Mouse (Mus musculus): ENCODE data around the gene Hip1. TPM values are rescaled to one million over a fixed set of nuclear protein-coding genes. Genes with fewer than 3 reads are reported as not detected.
"Not testable (repeated sequence)": the region's sequence is repeated elsewhere in the genome, so short reads cannot be mapped to it uniquely, and the experiment has no call there.

Gene Hip1
- polyA plus RNA-seq, 1 experiment from 2014 or later: 49.0 TPM

DNA sequence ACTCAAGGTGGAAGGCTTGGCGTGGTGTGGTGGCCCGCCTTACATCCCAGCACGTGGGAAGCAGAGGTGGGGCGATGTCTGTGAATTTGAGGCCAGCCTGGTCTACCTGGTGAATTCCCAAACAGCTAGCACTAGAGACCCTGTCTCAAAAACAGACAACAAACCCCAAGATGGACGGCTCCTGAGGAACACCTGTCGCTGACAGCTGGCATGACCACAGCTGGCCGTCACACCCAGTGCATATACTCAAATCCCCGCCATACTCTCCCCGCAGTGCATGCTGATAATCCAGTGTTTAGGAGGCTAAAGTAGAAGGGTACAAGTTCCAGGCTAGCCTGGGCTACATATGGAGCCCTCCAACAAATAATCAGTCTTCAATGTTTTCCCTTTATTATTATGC lies 88.4 kb downstream of the Hip1 start:
- Histone ChIP-seq H3K36me3 (ENCODE audit: control insufficient read depth, insufficient read depth, low read length) (peaks cover 8% of the 10 kb centered on the region; the same call in 1 of the 2 replicates), H3K27ac (ENCODE audit: low read depth, low read length) (no peak overlapping the region), H3K9me3 (ENCODE audit: control insufficient read depth, low read length) (no peaks in the 10 kb centered on the region), H3K4me3 (ENCODE audit: low read depth, low read length) (no peak overlapping the region), H3K27me3 (ENCODE audit: control insufficient read depth, insufficient read depth, low read length) (no peaks in the 10 kb centered on the region), H3K4me2 (ENCODE audit: low read depth, low read length) (no peak overlapping the region), H3K9ac (replicated peaks; ENCODE audit: low read depth, low read length) (no peak overlapping the region), H3K4me1 (ENCODE audit: control insufficient read depth, insufficient read depth, low read length) (peaks cover 7% of the 10 kb centered on the region; the same call in 1 of the 2 replicates)
- no peak for ATAC-seq (ENCODE audit: low read depth)
- 96% methylated on average over 9 of the region's 9 CpGs for WGBS

DNA sequence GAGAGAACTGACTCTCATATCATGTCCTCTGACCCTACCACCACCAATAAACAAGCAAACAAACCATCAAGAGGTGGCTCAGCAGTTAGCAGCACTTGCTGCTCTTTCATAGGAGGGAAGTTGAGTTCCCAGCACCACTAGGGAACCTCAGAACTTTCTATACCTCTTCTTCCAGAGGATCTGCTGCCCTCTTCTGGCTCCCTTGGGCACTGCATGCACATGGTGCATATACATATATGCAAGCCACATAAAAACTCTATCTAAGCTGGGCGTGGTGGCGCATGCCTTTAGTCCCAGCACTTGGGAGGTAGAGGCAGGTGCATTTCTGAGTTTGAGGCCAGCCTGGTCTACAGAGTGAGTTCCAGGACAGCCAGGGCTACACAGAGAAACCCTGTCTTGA lies 90.7 kb downstream of the Hip1 start:
- Histone ChIP-seq H3K9ac (replicated peaks; ENCODE audit: low read depth, low read length) (no peak overlapping the region), H3K27me3 (ENCODE audit: control insufficient read depth, insufficient read depth, low read length) (no peaks in the 10 kb centered on the region), H3K4me1 (ENCODE audit: control insufficient read depth, insufficient read depth, low read length) (no peaks in the 10 kb centered on the region), H3K27ac (ENCODE audit: low read depth, low read length) (no peak overlapping the region), H3K4me2 (ENCODE audit: low read depth, low read length) (no peak overlapping the region), H3K36me3 (ENCODE audit: control insufficient read depth, insufficient read depth, low read length) (peaks cover 25% of the 10 kb centered on the region; the same call in 1 of the 2 replicates), H3K9me3 (ENCODE audit: control insufficient read depth, low read length) (no peaks in the 10 kb centered on the region), H3K4me3 (ENCODE audit: low read depth, low read length) (no peak overlapping the region)
- no peak for ATAC-seq (ENCODE audit: low read depth)
- WGBS: 100% methylated on average over 2 of the region's 2 CpGs

DNA sequence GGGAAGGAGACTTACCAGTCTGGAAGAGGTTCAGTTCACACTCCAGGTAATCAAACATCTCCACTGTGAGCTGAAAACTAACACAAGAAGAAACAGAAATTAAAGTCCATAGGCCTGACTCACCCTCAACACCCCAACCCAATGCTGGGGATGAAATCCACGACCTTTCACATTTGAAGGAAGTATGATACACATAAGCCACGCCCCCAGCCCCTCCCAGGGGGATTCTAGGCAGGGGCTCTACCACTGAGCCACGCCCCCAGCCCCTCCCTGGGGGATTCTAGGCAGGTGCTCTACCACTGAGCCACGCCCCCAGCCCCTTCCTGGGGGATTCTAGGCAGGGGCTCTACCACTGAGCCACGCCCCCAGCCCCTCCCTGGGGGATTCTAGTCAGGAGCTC lies 93.4 kb downstream of the Hip1 start:
- not testable (repeated sequence) for H3K27me3 ChIP-seq (ENCODE audit: control insufficient read depth, insufficient read depth, low read length); H3K9ac ChIP-seq (replicated peaks; ENCODE audit: low read depth, low read length); H3K4me2 ChIP-seq (ENCODE audit: low read depth, low read length); H3K9me3 ChIP-seq (ENCODE audit: control insufficient read depth, low read length); ATAC-seq (ENCODE audit: low read depth); H3K27ac ChIP-seq (ENCODE audit: low read depth, low read length); H3K4me3 ChIP-seq (ENCODE audit: low read depth, low read length); H3K4me1 ChIP-seq (ENCODE audit: control insufficient read depth, insufficient read depth, low read length)
- peaks cover 28% of the 10 kb centered on the region; the same call in 1 of the 2 replicates for H3K36me3 ChIP-seq (ENCODE audit: control insufficient read depth, insufficient read depth, low read length)
- WGBS: 88% methylated on average over 5 of the region's 5 CpGs

DNA sequence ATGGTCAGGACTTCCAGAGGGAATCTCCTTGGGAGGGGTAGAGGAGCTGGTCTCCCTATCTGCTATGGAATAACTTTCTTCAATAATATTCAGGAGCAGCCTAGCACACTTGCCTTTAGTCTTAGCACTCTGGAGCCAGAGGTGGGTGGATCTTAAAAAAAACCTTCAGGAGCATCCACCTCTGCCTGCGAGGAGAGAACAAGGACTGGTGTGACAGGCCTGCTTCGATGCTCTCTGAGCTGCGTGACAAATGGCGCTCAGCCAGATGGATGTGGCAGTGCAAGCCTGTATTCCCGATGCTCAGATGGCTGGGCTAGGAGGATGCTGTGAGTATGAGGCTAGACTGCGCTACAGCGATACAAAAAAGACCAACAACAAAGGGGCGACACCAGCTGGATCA lies 93.8 kb downstream of the Hip1 start:
- peaks cover 30% of the 10 kb centered on the region; the same call in 1 of the 2 replicates for H3K36me3 ChIP-seq (ENCODE audit: control insufficient read depth, insufficient read depth, low read length)
- H3K27me3 ChIP-seq (ENCODE audit: control insufficient read depth, insufficient read depth, low read length): no peaks in the 10 kb centered on the region
- no peak overlapping the region for H3K4me2 ChIP-seq (ENCODE audit: low read depth, low read length)
- H3K9ac ChIP-seq (replicated peaks; ENCODE audit: low read depth, low read length): no peak overlapping the region
- WGBS: 81% methylated on average over 8 of the region's 8 CpGs
- H3K9me3 ChIP-seq (ENCODE audit: control insufficient read depth, low read length): no peaks in the 10 kb centered on the region
- H3K27ac ChIP-seq (ENCODE audit: low read depth, low read length): no peak overlapping the region
- H3K4me1 ChIP-seq (ENCODE audit: control insufficient read depth, insufficient read depth, low read length): no peaks in the 10 kb centered on the region
- H3K4me3 ChIP-seq (ENCODE audit: low read depth, low read length): no peak overlapping the region
- no peak for ATAC-seq (ENCODE audit: low read depth)

DNA sequence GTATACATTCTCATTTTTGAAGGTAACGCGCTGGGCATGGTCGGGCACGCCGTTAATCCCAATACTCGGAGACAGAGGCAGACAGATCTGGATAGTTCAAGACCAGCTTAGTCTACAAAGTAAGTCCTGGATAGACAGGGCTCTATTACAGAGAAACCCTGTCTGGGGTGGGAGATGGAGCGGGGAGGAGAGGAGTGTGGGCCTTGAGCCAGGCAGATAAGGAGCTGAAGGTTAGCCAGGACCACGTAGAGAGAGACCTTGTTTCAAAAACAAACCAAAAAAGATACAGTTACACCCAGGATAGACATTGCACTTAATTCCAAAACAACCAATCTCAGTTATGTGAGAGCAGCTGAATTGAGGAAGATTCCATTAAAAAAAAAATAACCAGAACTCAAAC lies 99.2 kb downstream of the Hip1 start:
- Histone ChIP-seq H3K4me1 (ENCODE audit: control insufficient read depth, insufficient read depth, low read length) (no peaks in the 10 kb centered on the region), H3K27ac (ENCODE audit: low read depth, low read length) (no peak overlapping the region), H3K9ac (replicated peaks; ENCODE audit: low read depth, low read length) (no peak overlapping the region), H3K4me3 (ENCODE audit: low read depth, low read length) (no peak overlapping the region), H3K36me3 (ENCODE audit: control insufficient read depth, insufficient read depth, low read length) (peaks cover 28% of the 10 kb centered on the region; the same call in 1 of the 2 replicates), H3K27me3 (ENCODE audit: control insufficient read depth, insufficient read depth, low read length) (no peaks in the 10 kb centered on the region), H3K9me3 (ENCODE audit: control insufficient read depth, low read length) (no peaks in the 10 kb centered on the region), H3K4me2 (ENCODE audit: low read depth, low read length) (no peak overlapping the region)
- WGBS: 96% methylated on average over 8 of the region's 8 CpGs
- ATAC-seq (ENCODE audit: low read depth): no peak

DNA sequence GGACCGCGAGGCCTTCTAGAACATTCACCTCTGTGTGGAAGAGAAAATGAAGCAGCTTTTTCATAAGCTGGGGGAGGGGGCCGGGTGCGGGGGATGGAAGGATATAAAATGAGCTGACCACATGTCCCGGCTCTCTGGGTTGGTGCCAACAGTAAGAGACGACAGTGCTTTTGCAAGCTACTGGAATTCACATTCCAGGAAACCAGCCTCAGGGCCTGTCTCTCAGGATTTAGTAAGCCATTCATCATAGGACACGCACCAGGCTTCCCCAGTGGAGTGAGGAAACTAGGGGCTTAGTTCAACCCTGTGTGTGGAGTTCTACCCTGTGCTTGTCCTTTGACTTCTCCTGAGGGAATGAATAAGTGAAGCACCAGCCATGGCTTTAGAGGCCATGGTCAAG lies 102.5 kb downstream of the Hip1 start:
- H3K27ac ChIP-seq (ENCODE audit: low read depth, low read length): no peak overlapping the region
- H3K9ac ChIP-seq (replicated peaks; ENCODE audit: low read depth, low read length): no peak overlapping the region
- no peaks in the 10 kb centered on the region for H3K9me3 ChIP-seq (ENCODE audit: control insufficient read depth, low read length)
- ATAC-seq (ENCODE audit: low read depth): no peak
- H3K4me3 ChIP-seq (ENCODE audit: low read depth, low read length): no peak overlapping the region
- no peaks in the 10 kb centered on the region for H3K27me3 ChIP-seq (ENCODE audit: control insufficient read depth, insufficient read depth, low read length)
- WGBS: 80% methylated on average over 7 of the region's 7 CpGs
- H3K36me3 ChIP-seq (ENCODE audit: control insufficient read depth, insufficient read depth, low read length): peaks cover 12% of the 10 kb centered on the region; the same call in 1 of the 2 replicates
- no peak overlapping the region for H3K4me2 ChIP-seq (ENCODE audit: low read depth, low read length)
- no peaks in the 10 kb centered on the region for H3K4me1 ChIP-seq (ENCODE audit: control insufficient read depth, insufficient read depth, low read length)

DNA sequence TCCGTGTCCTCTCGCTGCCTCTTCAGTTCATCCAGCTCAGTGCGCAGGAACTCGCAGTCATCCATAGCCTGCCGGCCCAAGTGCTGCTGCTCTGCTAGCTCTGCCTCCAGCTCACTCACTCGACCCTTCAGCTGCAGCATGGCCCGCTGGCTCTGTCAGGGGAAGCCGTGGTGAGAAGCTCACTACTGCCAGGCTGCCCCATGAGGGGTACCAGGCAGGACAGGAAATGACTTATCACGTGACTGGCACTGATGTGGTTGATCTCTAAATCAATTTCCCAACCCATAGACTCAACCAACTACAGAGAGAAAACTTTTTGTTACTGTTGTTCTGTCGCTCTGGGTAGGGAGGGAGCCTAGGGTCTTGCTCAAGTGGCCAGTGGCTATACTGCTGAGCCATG lies 109.9 kb downstream of the Hip1 start:
- H3K4me2 ChIP-seq (ENCODE audit: low read depth, low read length): no peak overlapping the region
- no peak overlapping the region for H3K4me3 ChIP-seq (ENCODE audit: low read depth, low read length)
- H3K4me1 ChIP-seq (ENCODE audit: control insufficient read depth, insufficient read depth, low read length): no peaks in the 10 kb centered on the region
- no peaks in the 10 kb centered on the region for H3K9me3 ChIP-seq (ENCODE audit: control insufficient read depth, low read length)
- 96% methylated on average over 10 of the region's 10 CpGs for WGBS
- ATAC-seq (ENCODE audit: low read depth): no peak
- peaks cover 20% of the 10 kb centered on the region for H3K36me3 ChIP-seq (ENCODE audit: control insufficient read depth, insufficient read depth, low read length)
- H3K27me3 ChIP-seq (ENCODE audit: control insufficient read depth, insufficient read depth, low read length): no peaks in the 10 kb centered on the region
- no peak overlapping the region for H3K9ac ChIP-seq (replicated peaks; ENCODE audit: low read depth, low read length)
- H3K27ac ChIP-seq (ENCODE audit: low read depth, low read length): no peak overlapping the region

DNA sequence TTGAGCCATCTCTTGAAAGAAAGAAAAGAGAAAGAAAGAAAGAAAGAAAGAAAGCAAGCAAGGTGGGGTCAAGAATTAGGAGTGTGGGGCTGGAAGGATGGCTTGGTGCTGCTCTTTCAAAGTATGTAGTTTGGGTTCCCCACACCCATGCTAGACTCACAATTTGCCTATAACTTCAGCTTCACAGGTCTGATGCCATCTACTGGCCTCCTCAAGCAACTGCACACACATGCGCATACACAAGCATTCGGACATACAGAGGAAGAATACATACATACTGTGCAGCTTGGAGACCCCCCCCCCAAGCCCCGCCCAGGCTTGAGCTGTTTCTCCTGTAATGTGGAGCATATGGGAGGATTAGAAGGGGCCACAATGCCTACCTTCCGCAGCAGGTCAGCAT lies 111.1 kb downstream of the Hip1 start:
- no peak overlapping the region for H3K4me3 ChIP-seq (ENCODE audit: low read depth, low read length)
- no peaks in the 10 kb centered on the region for H3K27me3 ChIP-seq (ENCODE audit: control insufficient read depth, insufficient read depth, low read length)
- no peak overlapping the region for H3K27ac ChIP-seq (ENCODE audit: low read depth, low read length)
- no peaks in the 10 kb centered on the region for H3K9me3 ChIP-seq (ENCODE audit: control insufficient read depth, low read length)
- no peak for ATAC-seq (ENCODE audit: low read depth)
- peaks cover 30% of the 10 kb centered on the region for H3K36me3 ChIP-seq (ENCODE audit: control insufficient read depth, insufficient read depth, low read length)
- no peaks in the 10 kb centered on the region for H3K4me1 ChIP-seq (ENCODE audit: control insufficient read depth, insufficient read depth, low read length)
- no peak overlapping the region for H3K4me2 ChIP-seq (ENCODE audit: low read depth, low read length)
- WGBS: 97% methylated on average over 4 of the region's 4 CpGs
- H3K9ac ChIP-seq (replicated peaks; ENCODE audit: low read depth, low read length): no peak overlapping the region

DNA sequence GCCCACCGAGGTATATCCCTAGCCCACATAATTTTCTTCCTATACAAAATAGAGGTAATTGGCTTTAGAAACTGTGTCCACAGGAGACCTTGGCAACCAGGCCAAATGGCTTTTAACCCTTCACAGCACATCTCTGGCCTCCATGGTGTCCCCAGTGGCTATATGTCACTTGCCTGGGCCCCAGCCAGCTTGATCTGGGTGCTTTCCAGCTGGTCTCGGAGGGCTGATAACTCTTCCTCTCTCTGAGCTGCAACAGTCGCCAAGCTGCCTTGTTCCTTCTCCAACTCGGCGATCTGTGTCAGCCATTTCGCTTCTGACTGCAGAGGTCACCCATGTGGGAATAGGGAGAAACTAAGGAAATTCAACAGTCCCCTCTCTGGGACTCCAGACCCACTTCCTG lies 113.8 kb downstream of the Hip1 start:
- no peak for ATAC-seq (ENCODE audit: low read depth)
- Histone ChIP-seq H3K9ac (replicated peaks; ENCODE audit: low read depth, low read length) (no peak overlapping the region), H3K4me2 (ENCODE audit: low read depth, low read length) (no peak overlapping the region), H3K27me3 (ENCODE audit: control insufficient read depth, insufficient read depth, low read length) (no peaks in the 10 kb centered on the region), H3K4me3 (ENCODE audit: low read depth, low read length) (no peak overlapping the region), H3K4me1 (ENCODE audit: control insufficient read depth, insufficient read depth, low read length) (no peaks in the 10 kb centered on the region), H3K9me3 (ENCODE audit: control insufficient read depth, low read length) (no peaks in the 10 kb centered on the region), H3K27ac (ENCODE audit: low read depth, low read length) (no peak overlapping the region), H3K36me3 (ENCODE audit: control insufficient read depth, insufficient read depth, low read length) (peaks cover 51% of the 10 kb centered on the region)
- WGBS: 61% methylated on average over 6 of the region's 6 CpGs

DNA sequence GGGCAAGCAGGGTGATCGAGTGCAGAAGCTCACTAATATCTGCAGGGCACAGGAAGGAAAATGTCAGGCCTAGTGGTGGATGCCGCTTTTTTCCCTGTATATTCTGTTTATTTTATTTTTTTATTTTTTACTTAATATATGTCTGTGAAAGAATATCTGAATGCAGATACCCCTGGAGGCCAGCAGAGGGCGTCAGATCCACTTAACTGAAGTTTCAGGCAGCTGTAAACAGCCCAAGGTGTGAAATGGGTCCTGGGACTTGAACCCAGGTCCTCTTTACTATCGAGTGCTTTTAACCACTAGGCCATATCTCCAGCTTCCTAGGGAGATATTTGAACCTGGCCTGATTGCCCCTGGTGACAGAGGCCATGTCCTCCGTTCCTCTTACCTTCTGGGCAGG lies 116.1 kb downstream of the Hip1 start:
- H3K9ac ChIP-seq (replicated peaks; ENCODE audit: low read depth, low read length): no peak overlapping the region
- no peak for ATAC-seq (ENCODE audit: low read depth)
- peaks cover 59% of the 10 kb centered on the region for H3K36me3 ChIP-seq (ENCODE audit: control insufficient read depth, insufficient read depth, low read length)
- H3K4me2 ChIP-seq (ENCODE audit: low read depth, low read length): no peak overlapping the region
- H3K9me3 ChIP-seq (ENCODE audit: control insufficient read depth, low read length): no peaks in the 10 kb centered on the region
- H3K4me3 ChIP-seq (ENCODE audit: low read depth, low read length): no peak overlapping the region
- 79% methylated on average over 5 of the region's 5 CpGs for WGBS
- no peaks in the 10 kb centered on the region for H3K27me3 ChIP-seq (ENCODE audit: control insufficient read depth, insufficient read depth, low read length)
- no peak overlapping the region for H3K27ac ChIP-seq (ENCODE audit: low read depth, low read length)
- H3K4me1 ChIP-seq (ENCODE audit: control insufficient read depth, insufficient read depth, low read length): no peaks in the 10 kb centered on the region

Data from neural tube, embryonic 14.5 days (tissue).